Mouse (Mus musculus): ENCODE measurements at regions not wholly inside any gene's neighbourhood (a gene's known extent, or its start where the extent isn't known, plus 50 kb on each side); places are given as distances from the start of the nearest gene placed in this dataset.

DNA sequence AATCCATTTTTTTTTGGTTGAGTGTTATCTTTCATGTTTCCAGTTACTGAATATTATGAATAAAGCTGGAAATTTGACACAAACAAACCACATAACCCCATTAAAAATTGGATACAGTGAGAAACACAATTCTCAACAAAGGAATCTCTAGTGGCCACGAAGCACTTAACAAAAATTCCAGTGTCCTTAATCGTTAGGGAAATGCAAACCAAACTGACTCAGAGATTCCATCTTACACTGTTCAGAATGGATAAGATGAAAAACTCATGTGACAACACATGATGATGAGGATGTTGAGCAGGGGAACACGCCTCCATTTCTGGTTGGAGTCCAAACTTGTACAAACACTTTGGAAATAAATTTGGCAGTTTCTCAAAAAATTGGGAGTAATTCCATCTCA is 57.3 kb downstream of the Tktl2 start:
- Histone ChIP-seq H3K9ac (ENCODE audit: insufficient read depth, low read depth, low read length, poor library complexity, severe bottlenecking) (no peak overlapping the region), H3K4me3 (ENCODE audit: insufficient read depth in 1 of 2, low read depth in 1 of 2, low read length in 2 of 2, poor library complexity in 1 of 2, severe bottlenecking in 1 of 2) (no peak overlapping the region), H3K36me3 (ENCODE audit: control insufficient read depth, insufficient read depth, low read length, poor library complexity, severe bottlenecking) (no peaks in the 10 kb centered on the region), H3K4me1 (ENCODE audit: control insufficient read depth in 2 of 2, insufficient read depth in 2 of 2, low read length in 2 of 2, poor library complexity in 1 of 2) (no peaks in the 10 kb centered on the region), H3K9me3 (ENCODE audit: control insufficient read depth, insufficient read depth, low read depth, low read length) (no peaks in the 10 kb centered on the region), H3K27ac (ENCODE audit: insufficient read depth, low read depth, low read length, poor library complexity, severe bottlenecking) (no peak overlapping the region)
- in situ Hi-C loops (cut with MboI; ENCODE audit: low sequenced_read_pairs in 2 of 2, unreplicated experiment in 2 of 2): no loop called here
- no peak for TF ChIP-seq ZC3H11A (IDR thresholded peaks at IDR 0.05; ENCODE audit: borderline replicate concordance, low read depth, low read length)
- TF ChIP-seq ZNF384 (IDR thresholded peaks at IDR 0.05; ENCODE audit: low read depth, low read length): no peak
- no peak for TF ChIP-seq HCFC1 (IDR thresholded peaks at IDR 0.05; ENCODE audit: borderline replicate concordance, insufficient read depth, low read length)
- TF ChIP-seq CHD2 (IDR thresholded peaks at IDR 0.05; ENCODE audit: low read depth, low read length): no peak
- no peak for TF ChIP-seq MAFK (IDR thresholded peaks at IDR 0.05; ENCODE audit: insufficient read depth, low read depth, low read length)
- no peak for DNase-seq (ENCODE audit: low read depth, low spot score)

DNA sequence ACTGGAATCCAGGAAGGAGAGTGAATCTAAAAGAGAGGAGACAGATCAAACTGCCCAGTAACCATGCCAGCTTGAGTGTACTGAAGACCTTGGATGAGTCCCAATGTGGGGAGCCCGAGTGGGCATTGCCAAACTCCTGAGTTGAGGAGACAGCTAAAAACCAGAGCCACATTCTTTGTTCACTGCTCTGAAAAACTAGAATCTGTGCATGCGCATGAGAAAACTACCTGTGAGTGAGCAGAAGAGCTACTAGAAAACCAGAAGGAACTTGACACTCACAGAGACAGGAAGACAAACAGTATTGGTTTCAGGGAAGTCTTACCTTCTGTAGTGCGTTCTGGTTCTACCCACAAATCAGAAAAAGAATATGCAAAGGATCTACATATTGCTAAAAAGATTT is 74.6 kb downstream of the Tktl2 start:
- no peak for DNase-seq (ENCODE audit: low read depth, low spot score)
- no peaks in the 10 kb centered on the region for H3K4me1 ChIP-seq (ENCODE audit: control insufficient read depth in 2 of 2, insufficient read depth in 2 of 2, low read length in 2 of 2, poor library complexity in 1 of 2)
- no peak overlapping the region for H3K4me3 ChIP-seq (ENCODE audit: insufficient read depth in 1 of 2, low read depth in 1 of 2, low read length in 2 of 2, poor library complexity in 1 of 2, severe bottlenecking in 1 of 2)
- H3K9me3 ChIP-seq (ENCODE audit: control insufficient read depth, insufficient read depth, low read depth, low read length): no peaks in the 10 kb centered on the region
- in situ Hi-C loops (cut with MboI; ENCODE audit: low sequenced_read_pairs in 2 of 2, unreplicated experiment in 2 of 2): no loop called here
- no peaks in the 10 kb centered on the region for H3K36me3 ChIP-seq (ENCODE audit: control insufficient read depth, insufficient read depth, low read length, poor library complexity, severe bottlenecking)
- H3K9ac ChIP-seq (ENCODE audit: insufficient read depth, low read depth, low read length, poor library complexity, severe bottlenecking): no peak overlapping the region
- no peak overlapping the region for H3K27ac ChIP-seq (ENCODE audit: insufficient read depth, low read depth, low read length, poor library complexity, severe bottlenecking)
- TF ChIP-seq ZC3H11A (IDR thresholded peaks at IDR 0.05; ENCODE audit: borderline replicate concordance, low read depth, low read length) (no peak), MAFK (IDR thresholded peaks at IDR 0.05; ENCODE audit: insufficient read depth, low read depth, low read length) (no peak), CHD2 (IDR thresholded peaks at IDR 0.05; ENCODE audit: low read depth, low read length) (no peak), HCFC1 (IDR thresholded peaks at IDR 0.05; ENCODE audit: borderline replicate concordance, insufficient read depth, low read length) (no peak), ZNF384 (IDR thresholded peaks at IDR 0.05; ENCODE audit: low read depth, low read length) (no peak)

DNA sequence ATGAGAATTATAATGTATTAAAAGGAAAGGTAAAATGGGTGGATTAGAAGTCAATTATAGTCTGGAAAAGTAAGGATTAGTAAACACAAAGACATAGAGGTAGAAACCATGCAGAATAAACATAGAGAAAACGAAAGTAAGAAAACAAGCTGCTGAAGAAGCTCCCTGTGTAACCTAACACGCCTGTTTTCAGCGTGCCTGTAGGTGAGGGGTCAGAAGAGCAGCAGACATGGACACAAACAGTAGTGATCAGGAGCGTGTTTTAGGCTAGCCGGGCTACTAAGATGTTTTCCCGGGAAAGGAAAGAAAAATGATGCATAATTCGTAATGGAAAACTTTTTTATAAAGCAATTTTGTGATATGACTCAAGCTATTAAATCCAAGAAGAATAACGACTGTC is 75.3 kb downstream of the Tktl2 start:
- no peak for DNase-seq (ENCODE audit: low read depth, low spot score)
- Histone ChIP-seq H3K9me3 (ENCODE audit: control insufficient read depth, insufficient read depth, low read depth, low read length) (no peaks in the 10 kb centered on the region), H3K4me1 (ENCODE audit: control insufficient read depth in 2 of 2, insufficient read depth in 2 of 2, low read length in 2 of 2, poor library complexity in 1 of 2) (no peaks in the 10 kb centered on the region)

DNA sequence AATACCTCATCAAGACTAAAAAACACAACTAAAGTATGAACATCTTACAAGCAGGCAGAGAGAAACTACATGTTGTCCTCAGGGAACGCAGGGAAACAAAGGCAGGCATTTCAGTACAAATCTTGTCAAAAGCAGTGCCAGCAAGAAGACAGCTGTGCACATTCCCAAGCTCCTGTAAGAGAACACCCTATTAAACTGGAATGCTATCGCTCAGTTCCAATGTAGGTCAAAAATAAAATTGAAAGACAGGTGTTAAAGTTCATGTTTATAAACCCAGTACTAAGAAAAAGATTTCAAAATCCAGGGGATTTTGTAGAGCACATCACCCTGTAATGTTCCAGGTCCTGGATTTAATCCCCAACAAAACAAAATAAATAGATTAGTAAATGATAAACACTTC is 75.7 kb downstream of the Tktl2 start:
- H3K4me1 ChIP-seq (ENCODE audit: control insufficient read depth in 2 of 2, insufficient read depth in 2 of 2, low read length in 2 of 2, poor library complexity in 1 of 2): no peaks in the 10 kb centered on the region
- no peak for DNase-seq (ENCODE audit: low read depth, low spot score)
- no peaks in the 10 kb centered on the region for H3K36me3 ChIP-seq (ENCODE audit: control insufficient read depth, insufficient read depth, low read length, poor library complexity, severe bottlenecking)
- no peak overlapping the region for H3K27ac ChIP-seq (ENCODE audit: insufficient read depth, low read depth, low read length, poor library complexity, severe bottlenecking)
- TF ChIP-seq MAFK (IDR thresholded peaks at IDR 0.05; ENCODE audit: insufficient read depth, low read depth, low read length): no peak
- no peaks in the 10 kb centered on the region for H3K9me3 ChIP-seq (ENCODE audit: control insufficient read depth, insufficient read depth, low read depth, low read length)
- no peak overlapping the region for H3K9ac ChIP-seq (ENCODE audit: insufficient read depth, low read depth, low read length, poor library complexity, severe bottlenecking)
- in situ Hi-C loops (cut with MboI; ENCODE audit: low sequenced_read_pairs in 2 of 2, unreplicated experiment in 2 of 2): no loop called here
- no peak overlapping the region for H3K4me3 ChIP-seq (ENCODE audit: insufficient read depth in 1 of 2, low read depth in 1 of 2, low read length in 2 of 2, poor library complexity in 1 of 2, severe bottlenecking in 1 of 2)

More for the DNA sequence above, 75.3 kb downstream of the Tktl2 start:
- Histone ChIP-seq H3K27ac (ENCODE audit: insufficient read depth, low read depth, low read length, poor library complexity, severe bottlenecking) (no peak overlapping the region), H3K4me3 (ENCODE audit: insufficient read depth in 1 of 2, low read depth in 1 of 2, low read length in 2 of 2, poor library complexity in 1 of 2, severe bottlenecking in 1 of 2) (no peak overlapping the region), H3K36me3 (ENCODE audit: control insufficient read depth, insufficient read depth, low read length, poor library complexity, severe bottlenecking) (no peaks in the 10 kb centered on the region), H3K9ac (ENCODE audit: insufficient read depth, low read depth, low read length, poor library complexity, severe bottlenecking) (no peak overlapping the region)
- TF ChIP-seq CHD2 (IDR thresholded peaks at IDR 0.05; ENCODE audit: low read depth, low read length) (no peak), ZC3H11A (IDR thresholded peaks at IDR 0.05; ENCODE audit: borderline replicate concordance, low read depth, low read length) (no peak), HCFC1 (IDR thresholded peaks at IDR 0.05; ENCODE audit: borderline replicate concordance, insufficient read depth, low read length) (no peak)
- in situ Hi-C loops (cut with MboI; ENCODE audit: low sequenced_read_pairs in 2 of 2, unreplicated experiment in 2 of 2): no loop called here

- Histone ChIP-seq H3K4me3 (ENCODE audit: insufficient read depth in 1 of 2, low read depth in 1 of 2, low read length in 2 of 2, poor library complexity in 1 of 2, severe bottlenecking in 1 of 2) (no peak overlapping the region), H3K4me1 (ENCODE audit: control insufficient read depth in 2 of 2, insufficient read depth in 2 of 2, low read length in 2 of 2, poor library complexity in 1 of 2) (no peaks in the 10 kb centered on the region), H3K9me3 (ENCODE audit: control insufficient read depth, insufficient read depth, low read depth, low read length) (no peaks in the 10 kb centered on the region), H3K27ac (ENCODE audit: insufficient read depth, low read depth, low read length, poor library complexity, severe bottlenecking) (no peak overlapping the region), H3K9ac (ENCODE audit: insufficient read depth, low read depth, low read length, poor library complexity, severe bottlenecking) (no peak overlapping the region), H3K36me3 (ENCODE audit: control insufficient read depth, insufficient read depth, low read length, poor library complexity, severe bottlenecking) (no peaks in the 10 kb centered on the region)
- TF ChIP-seq CHD2 (IDR thresholded peaks at IDR 0.05; ENCODE audit: low read depth, low read length) (no peak), MAFK (IDR thresholded peaks at IDR 0.05; ENCODE audit: insufficient read depth, low read depth, low read length) (no peak), ZNF384 (IDR thresholded peaks at IDR 0.05; ENCODE audit: low read depth, low read length) (no peak), HCFC1 (IDR thresholded peaks at IDR 0.05; ENCODE audit: borderline replicate concordance, insufficient read depth, low read length) (no peak), ZC3H11A (IDR thresholded peaks at IDR 0.05; ENCODE audit: borderline replicate concordance, low read depth, low read length) (0 out of 2 replicates have a peak, but pooled peaks have one; percentile 7)
- DNase-seq (ENCODE audit: low read depth, low spot score): no peak
- in situ Hi-C loops (cut with MboI; ENCODE audit: low sequenced_read_pairs in 2 of 2, unreplicated experiment in 2 of 2): no loop called here
Measured at GRCm38 (mm10) chr8:66589437-66589836, 77.9 kb downstream of the Tktl2 start.
